9 mouse cellular contexts compared by ENCODE assay signal in genomic region chr11:71847684-71848367, GRCm38 (mm10).
DNase-seq lines count a peak whose midpoint lies in the region; ATAC-seq and TF ChIP-seq lines count a peak whose summit lies in the region.
"Had no signal": no experiment of that assay in that cellular context is flagged by ENCODE, and none has a peak within 500 bp of the region (broad histone marks: within the 10 kb centered on the region; RNA-seq: fewer than 3 reads in every experiment).

No protein-coding gene starts in this region.

- no peaks in the 10 kb centered on the region for H3K27me3 ChIP-seq in forebrain, embryonic 14.5 days (replicated peaks; ENCODE audit: control insufficient read depth, insufficient read depth, low read length)
- H3K27me3 ChIP-seq in forebrain, embryonic 16.5 days (replicated peaks; ENCODE audit: control insufficient read depth, insufficient read depth, low read length) = no peaks in the 10 kb centered on the region
- H3K27me3 ChIP-seq in lung, embryonic 14.5 days (ENCODE audit: insufficient read depth, low read length) = no peaks in the 10 kb centered on the region
- H3K27me3 ChIP-seq in cerebellum, adult 2 months (ENCODE audit: control insufficient read depth, insufficient read depth, low read length) = no peaks in the 10 kb centered on the region
- H3K27me3 ChIP-seq: limb, embryonic 15.5 days had no signal

- H3K27ac ChIP-seq in forebrain, embryonic 14.5 days (ENCODE audit: low read depth, low read length) = no peak overlapping the region
- H3K27ac ChIP-seq in forebrain, embryonic 16.5 days (ENCODE audit: low read length) = no peak overlapping the region
- H3K27ac ChIP-seq in lung, embryonic 14.5 days (ENCODE audit: low read depth) = no peak overlapping the region
- H3K27ac ChIP-seq in cerebellum, adult 2 months (ENCODE audit: insufficient read depth, low read length) = no peak overlapping the region
- H3K27ac ChIP-seq: limb, embryonic 15.5 days had no signal

- peak; percentile 52 for DNase-seq in forebrain, embryonic 14.5 days (ENCODE audit: low spot score)
- DNase-seq in lung, embryonic 14.5 days = peak; percentile 9
- DNase-seq in lung, postnatal 14 days = no peak
- DNase-seq in cerebellum, adult 2 months = peak; percentile 24 to 40
- DNase-seq in lung, postnatal 10 days = peak; percentile 12
- no peak for DNase-seq in layer of hippocampus, postnatal 36 days

- 0 out of 2 replicates have a peak, but pooled peaks have one; percentile 26 for ATAC-seq in forebrain, embryonic 14.5 days
- ATAC-seq in forebrain, embryonic 16.5 days = no peak
- ATAC-seq in lung, embryonic 14.5 days (ENCODE audit: insufficient read depth) = no peak
- ATAC-seq in granulocyte monocyte progenitor cell, adult 5-6 weeks (replicated peaks; ENCODE audit: poor library complexity, severe bottlenecking) = no peak

- TF ChIP-seq CTCF in lung, embryonic 14.5 days (IDR thresholded peaks at IDR 0.05; ENCODE audit: low read depth) = peak; percentile 63
- peak; percentile 67; the same call in 1 of the 2 replicates for TF ChIP-seq CTCF in cerebellum, adult 2 months (IDR thresholded peaks at IDR 0.05; ENCODE audit: borderline replicate concordance, insufficient read depth, low read depth, low read length)

- no peak overlapping the region for H3K4me2 ChIP-seq in forebrain, embryonic 14.5 days (ENCODE audit: low read length)
- no peak overlapping the region for H3K4me2 ChIP-seq in forebrain, embryonic 16.5 days (ENCODE audit: low read length)
- no peak overlapping the region for H3K4me2 ChIP-seq in lung, embryonic 14.5 days
- H3K4me2 ChIP-seq: limb, embryonic 15.5 days had no signal

- WGBS in forebrain, embryonic 14.5 days = 70% methylated on average over 9 of the region's 9 CpGs
- 67% methylated on average over 9 of the region's 9 CpGs for WGBS in forebrain, embryonic 16.5 days
- WGBS in lung, embryonic 14.5 days = 52% methylated on average over 9 of the region's 9 CpGs
- WGBS in cerebellum, adult 2 months = 68% methylated on average over 9 of the region's 9 CpGs

- H3K9me3 ChIP-seq in forebrain, embryonic 14.5 days (replicated peaks; ENCODE audit: control insufficient read depth, low read length) = no peaks in the 10 kb centered on the region
- no peaks in the 10 kb centered on the region for H3K9me3 ChIP-seq in forebrain, embryonic 16.5 days (ENCODE audit: control insufficient read depth, low read length)
- H3K9me3 ChIP-seq in lung, embryonic 14.5 days (ENCODE audit: low read depth, low read length) = no peaks in the 10 kb centered on the region
- H3K9me3 ChIP-seq: limb, embryonic 15.5 days had no signal

- no peak overlapping the region for H3K9ac ChIP-seq in forebrain, embryonic 14.5 days (ENCODE audit: low read length)
- no peak overlapping the region for H3K9ac ChIP-seq in forebrain, embryonic 16.5 days (replicated peaks; ENCODE audit: low read depth, low read length)
- H3K9ac ChIP-seq in lung, embryonic 14.5 days = no peak overlapping the region
- H3K9ac ChIP-seq: limb, embryonic 15.5 days had no signal

- H3K4me1 ChIP-seq in forebrain, embryonic 14.5 days (ENCODE audit: control insufficient read depth, insufficient read depth, low read length) = no peaks in the 10 kb centered on the region
- 0 out of 2 replicates have a peak, but pooled peaks cover 4% of the 10 kb centered on the region for H3K4me1 ChIP-seq in forebrain, embryonic 16.5 days (replicated peaks; ENCODE audit: control insufficient read depth, insufficient read depth, low read length)
- H3K4me1 ChIP-seq in lung, embryonic 14.5 days (ENCODE audit: insufficient read depth) = no peaks in the 10 kb centered on the region
- no peaks in the 10 kb centered on the region for H3K4me1 ChIP-seq in cerebellum, adult 2 months (ENCODE audit: control insufficient read depth, insufficient read depth, low read length)
- H3K4me1 ChIP-seq: limb, embryonic 15.5 days had no signal

- no peak for TF ChIP-seq POLR2A in cerebellum, adult 2 months (IDR thresholded peaks at IDR 0.05; ENCODE audit: borderline replicate concordance, insufficient read depth, low read length)

- H3K4me3 ChIP-seq in forebrain, embryonic 14.5 days (ENCODE audit: low read depth, low read length) = no peak overlapping the region
- no peak overlapping the region for H3K4me3 ChIP-seq in forebrain, embryonic 16.5 days (replicated peaks; ENCODE audit: low read length)
- no peak overlapping the region for H3K4me3 ChIP-seq in lung, embryonic 14.5 days (ENCODE audit: low read depth, low read length)
- H3K4me3 ChIP-seq in cerebellum, adult 2 months (replicated peaks; ENCODE audit: insufficient read depth, low read depth, low read length) = no peak overlapping the region
- H3K4me3 ChIP-seq: limb, embryonic 15.5 days had no signal

- H3K36me3 ChIP-seq in forebrain, embryonic 14.5 days (ENCODE audit: control insufficient read depth, insufficient read depth, low read length) = no peaks in the 10 kb centered on the region
- H3K36me3 ChIP-seq in forebrain, embryonic 16.5 days (ENCODE audit: control insufficient read depth, insufficient read depth) = no peaks in the 10 kb centered on the region
- H3K36me3 ChIP-seq in lung, embryonic 14.5 days (ENCODE audit: insufficient read depth) = no peaks in the 10 kb centered on the region
- H3K36me3 ChIP-seq: limb, embryonic 15.5 days had no signal

Comparison
In these comparisons a context has a peak if more than half of its experiments do, and no peak if none do; other contexts are left out.
1. DNase-seq: peak in forebrain, embryonic 14.5 days (single experiment), lung, embryonic 14.5 days (single experiment), cerebellum, adult 2 months (2 of 2) and lung, postnatal 10 days (single experiment); none in lung, postnatal 14 days (single experiment) and layer of hippocampus, postnatal 36 days (0 of 2).